Mouse (Mus musculus) erythroblast, embryonic 14.5 days (primary cell): ENCODE results near the gene Plekha6.

Source experiments
- GATA1 ChIP-seq: IDR thresholded peaks from 2 replicates; pipeline ENCODE4 v1.6.1; 2012; ENCODE audit warnings: low read length, inconsistent platforms, mixed read lengths
- TAL1 ChIP-seq: IDR thresholded peaks from 3 replicates; pipeline ENCODE4 v1.6.1; 2012; ENCODE audit warnings: low read length, inconsistent platforms, mixed read lengths

- TF ChIP-seq TAL1 (no peak), GATA1 (no peak)
These were observed 58.5 kb downstream of the Plekha6 start for GRCm38 (mm10) chr1:133222445-133222995.
